Mouse (Mus musculus) forebrain, embryonic 13.5 days (tissue): Measurements from ENCODE around the gene Tmem169. TPM values are rescaled to one million over a fixed set of nuclear protein-coding genes. Genes with fewer than 3 reads are reported as not detected.
A peak's percentile ranks its signal among the peaks of the same experiment; 100 is the strongest.

Experiments used
- ATAC-seq: fragments of 200-750 bp; cut with Nextera tagmentation; 2 replicates; pipeline ENCODE4 v1.8.0; 2017
- H3K27ac ChIP-seq: fragments of 300-500 bp; sonication (generic); 2 replicates; pipeline ENCODE4 v1.5.1; 2015; ENCODE audit warnings: inconsistent platforms, mild to moderate bottlenecking, moderate library complexity
- H3K27me3 ChIP-seq: fragments of 300-500 bp; sonication (generic); 2 replicates; pipeline ENCODE4 v1.6.1; 2015; ENCODE audit warnings: mild to moderate bottlenecking, inconsistent platforms
- H3K36me3 ChIP-seq: fragments of 300-500 bp; sonication (generic); 2 replicates; pipeline ENCODE4 v1.6.1; 2015; ENCODE audit warnings: mild to moderate bottlenecking, inconsistent platforms; ENCODE audit not compliant: poor library complexity, severe bottlenecking
- H3K4me1 ChIP-seq: fragments of 300-500 bp; sonication (generic); 2 replicates; pipeline ENCODE4 v1.6.1; 2015; ENCODE audit warnings: inconsistent platforms
- H3K4me2 ChIP-seq: fragments of 300-500 bp; sonication (generic); 2 replicates; pipeline ENCODE4 v1.6.1; 2015; ENCODE audit warnings: inconsistent platforms, mild to moderate bottlenecking, moderate library complexity
- H3K4me3 ChIP-seq: fragments of 300-500 bp; sonication (generic); 2 replicates; pipeline ENCODE4 v1.5.1; 2015; ENCODE audit warnings: mild to moderate bottlenecking, inconsistent platforms
- H3K9ac ChIP-seq: fragments of 300-500 bp; sonication (generic); 2 replicates; pipeline ENCODE4 v1.6.1; 2015; ENCODE audit warnings: mild to moderate bottlenecking, inconsistent platforms
- H3K9me3 ChIP-seq: fragments of 300-500 bp; sonication (generic); replicated peaks from 2 replicates; pipeline ENCODE4 v1.6.1; 2016; ENCODE audit warnings: inconsistent platforms
- WGBS: fragments of 180-500 bp; shearing (Covaris S2); methylation state at CpG from one replicate; pipeline ENCODE4 v1.1.7; 2015; 5-methylcytosine and 5-hydroxymethylcytosine counted together
- polyA plus RNA-seq: library from polyadenylated mRNA; unstranded; fragments of >200 nt; fragmentation: Nextera tagmentation; extraction: Ambion mirVana; gene quantifications from 2 replicates; pipeline ENCODE4 v1.2.1, GENCODE M21; 2015

Tmem169 gene
- polyA plus RNA-seq, 1 experiment from 2014 or later = 28.1 TPM

DNA sequence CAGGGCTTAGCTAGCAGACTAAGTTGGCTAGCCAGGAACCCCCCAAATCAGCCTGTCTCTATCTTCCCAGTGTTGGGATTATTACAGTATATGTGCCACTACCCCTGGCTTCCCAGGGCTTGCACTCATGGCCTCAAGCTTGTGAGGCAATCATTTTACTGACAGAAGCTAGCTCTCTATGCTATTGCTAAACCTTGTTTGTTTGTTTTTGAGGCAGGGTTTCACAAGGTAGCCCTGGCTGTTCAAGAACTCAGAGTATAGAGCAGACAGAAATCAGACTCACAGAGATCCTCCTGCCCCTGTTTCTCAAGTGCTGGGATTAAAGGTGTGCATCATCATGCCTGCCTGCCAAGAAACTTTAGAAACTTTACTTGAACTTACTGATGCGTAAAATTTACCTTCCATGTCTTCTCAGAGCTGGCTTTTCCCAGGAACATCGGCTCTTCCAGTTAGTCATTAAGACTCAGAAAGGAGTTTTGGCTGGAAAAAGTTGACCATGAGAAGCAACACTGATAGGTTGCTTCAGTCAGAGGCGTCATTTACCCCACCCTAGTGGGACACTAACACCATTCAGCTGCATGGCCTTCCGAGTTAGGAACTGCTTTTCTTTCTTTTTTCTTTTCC is 4.5 kb downstream of the Tmem169 start:
- Histone ChIP-seq H3K36me3 (0 out of 2 replicates have a peak, but pooled peaks cover 4% of the 10 kb centered on the region), H3K4me1 (peaks cover 26% of the 10 kb centered on the region), H3K27ac (no peak overlapping the region), H3K4me2 (no peak overlapping the region), H3K4me3 (no peak overlapping the region), H3K9me3 (no peaks in the 10 kb centered on the region), H3K27me3 (no peaks in the 10 kb centered on the region), H3K9ac (no peak overlapping the region)
- 85% methylated on average over 4 of the region's 4 CpGs for WGBS
- ATAC-seq = no peak

DNA sequence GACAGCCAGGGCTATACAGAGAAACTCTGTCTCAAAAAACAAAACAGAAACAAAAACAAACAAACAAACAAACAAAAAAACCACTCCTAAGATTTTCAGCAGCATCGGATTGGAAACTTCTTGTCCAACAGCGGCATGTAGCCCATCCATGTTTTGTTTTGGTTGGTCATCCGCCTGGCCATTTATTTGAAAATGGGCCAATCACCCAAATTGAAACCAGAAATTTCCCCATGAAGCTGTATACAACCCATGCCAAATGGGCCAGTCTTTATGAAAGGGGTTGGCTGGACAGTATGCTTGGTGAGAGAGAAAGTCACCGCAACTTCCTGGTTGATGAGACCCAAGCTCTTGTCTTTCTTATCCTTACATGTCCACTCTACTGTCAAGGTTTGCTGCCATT is 6.7 kb downstream of the Tmem169 start:
- Histone ChIP-seq H3K36me3 (peaks cover 4% of the 10 kb centered on the region; the same call in 1 of the 2 replicates), H3K9ac (no peak overlapping the region), H3K4me2 (no peak overlapping the region), H3K27ac (no peak overlapping the region), H3K27me3 (no peaks in the 10 kb centered on the region), H3K9me3 (no peaks in the 10 kb centered on the region), H3K4me3 (no peak overlapping the region), H3K4me1 (peaks cover 17% of the 10 kb centered on the region)
- 95% methylated on average over 4 of the region's 4 CpGs for WGBS
- no peak for ATAC-seq

DNA sequence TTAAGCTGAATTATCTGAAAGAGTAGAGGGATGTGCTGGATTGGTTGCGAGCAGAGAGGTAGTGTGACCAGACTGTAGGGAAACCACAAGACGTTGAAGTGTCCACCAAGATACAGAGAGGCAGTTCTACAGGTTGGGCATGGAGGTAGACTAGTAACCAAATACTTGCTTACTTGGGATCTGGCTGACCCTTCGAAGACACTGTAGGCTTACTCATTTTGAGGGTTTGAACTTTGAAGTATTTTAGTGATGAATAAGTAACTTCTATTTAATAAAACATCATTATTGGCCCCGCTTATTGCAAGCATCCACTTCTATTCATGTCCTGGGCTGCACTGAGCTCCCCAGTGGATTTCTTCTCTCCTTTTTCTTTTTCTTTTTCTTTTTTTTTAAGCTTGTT is 7.3 kb downstream of the Tmem169 start:
- Histone ChIP-seq H3K4me1 (peaks cover 13% of the 10 kb centered on the region), H3K4me3 (no peak overlapping the region), H3K9ac (no peak overlapping the region), H3K4me2 (no peak overlapping the region), H3K36me3 (peaks cover 4% of the 10 kb centered on the region; the same call in 1 of the 2 replicates), H3K27me3 (no peaks in the 10 kb centered on the region), H3K27ac (no peak overlapping the region), H3K9me3 (no peaks in the 10 kb centered on the region)
- whole genome bisulfite sequencing = 92% methylated on average over 4 of the region's 4 CpGs
- no peak for ATAC-seq

DNA sequence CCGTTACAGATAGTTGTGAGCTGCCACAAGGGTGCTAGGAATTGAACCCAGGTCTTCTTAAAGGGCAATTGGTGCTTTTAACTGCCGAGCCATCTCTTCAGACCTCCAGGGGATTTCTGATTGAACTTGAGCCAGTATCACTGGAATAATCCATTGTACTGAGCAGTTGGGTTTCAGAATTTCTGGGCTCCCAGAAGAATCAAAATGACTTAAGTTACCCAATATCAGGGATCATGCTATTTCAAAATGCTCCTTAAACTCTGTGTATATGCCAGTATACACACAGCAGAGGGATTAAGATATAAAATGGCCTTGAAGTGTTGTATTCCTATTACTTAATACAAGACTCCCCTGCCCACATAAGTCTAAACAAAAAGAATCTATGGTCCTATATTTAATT is 7.8 kb downstream of the Tmem169 start:
- no peaks in the 10 kb centered on the region for H3K27me3 ChIP-seq
- 90% methylated on average over 2 of the region's 2 CpGs for WGBS
- no peak overlapping the region for H3K4me3 ChIP-seq
- no peaks in the 10 kb centered on the region for H3K9me3 ChIP-seq
- H3K27ac ChIP-seq = no peak overlapping the region
- no peak overlapping the region for H3K9ac ChIP-seq
- H3K4me1 ChIP-seq = peaks cover 8% of the 10 kb centered on the region
- no peak for ATAC-seq
- H3K4me2 ChIP-seq = no peak overlapping the region
- H3K36me3 ChIP-seq = peaks cover 4% of the 10 kb centered on the region; the same call in 1 of the 2 replicates

DNA sequence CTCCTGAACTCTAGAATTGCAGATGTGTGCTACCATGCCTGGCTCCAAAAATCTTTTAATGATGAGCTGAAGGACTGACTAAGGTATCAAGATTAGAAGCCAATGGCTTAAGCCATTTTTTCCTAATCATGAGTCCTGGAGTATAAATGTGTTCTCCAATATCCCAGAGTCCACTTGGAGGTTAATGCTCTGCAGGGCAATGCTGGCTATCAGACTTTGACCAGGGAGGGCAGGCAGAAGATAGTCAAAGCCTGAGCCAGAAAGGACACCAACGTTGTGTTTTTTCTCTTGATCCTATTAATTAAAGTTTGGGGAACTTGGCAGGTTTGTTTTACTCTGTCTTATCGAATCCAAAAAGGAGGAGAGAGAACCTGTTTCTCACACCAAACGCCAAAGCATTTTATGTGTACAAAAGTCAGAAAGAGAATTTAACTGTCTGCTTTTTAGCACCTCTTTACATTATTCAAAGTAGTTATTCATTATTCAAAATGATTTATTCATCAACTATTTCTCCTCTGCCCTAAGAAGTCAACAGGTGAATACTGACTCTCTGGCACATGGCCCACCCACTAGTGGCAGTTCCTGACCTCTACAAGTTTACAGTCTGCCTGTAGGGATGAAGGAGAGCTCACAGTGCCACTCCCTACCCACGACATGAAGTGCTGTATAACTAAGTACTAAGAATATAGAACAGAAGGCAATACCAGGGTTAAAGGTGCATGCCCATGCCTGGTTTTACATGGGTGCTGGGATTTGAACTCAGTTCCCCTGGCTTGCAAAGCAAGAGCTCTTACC is 9.9 kb downstream of the Tmem169 start:
- no peaks in the 10 kb centered on the region for H3K27me3 ChIP-seq
- no peak overlapping the region for H3K9ac ChIP-seq
- H3K27ac ChIP-seq = no peak overlapping the region
- no peak for ATAC-seq
- WGBS = 76% methylated on average over 4 of the region's 4 CpGs
- no peaks in the 10 kb centered on the region for H3K4me1 ChIP-seq
- H3K9me3 ChIP-seq = no peaks in the 10 kb centered on the region
- H3K4me3 ChIP-seq = no peak overlapping the region
- no peak overlapping the region for H3K4me2 ChIP-seq
- peaks cover 12% of the 10 kb centered on the region for H3K36me3 ChIP-seq

DNA sequence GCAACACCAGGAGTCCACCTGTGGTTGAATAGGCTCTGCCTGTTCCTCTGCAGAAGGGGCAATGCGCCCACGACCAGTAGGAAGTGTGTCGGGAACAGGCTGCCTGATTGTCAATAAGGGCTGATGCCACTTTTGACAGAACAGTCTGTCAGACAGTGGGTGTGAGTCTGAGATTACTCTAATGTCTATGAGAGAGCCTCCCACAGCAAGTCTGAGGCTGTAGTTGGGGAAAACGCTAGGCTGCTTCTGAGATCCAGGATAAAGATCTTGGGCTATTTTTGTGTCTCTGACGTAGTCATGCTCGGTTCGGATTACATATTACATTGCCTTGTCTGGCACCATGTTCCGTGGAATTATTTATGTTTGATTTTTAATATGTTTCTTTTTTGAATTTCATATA is 11.6 kb downstream of the Tmem169 start:
- WGBS = 88% methylated on average over 8 of the region's 8 CpGs
- no peak overlapping the region for H3K4me2 ChIP-seq
- no peaks in the 10 kb centered on the region for H3K9me3 ChIP-seq
- no peak overlapping the region for H3K9ac ChIP-seq
- no peaks in the 10 kb centered on the region for H3K4me1 ChIP-seq
- peaks cover 19% of the 10 kb centered on the region for H3K36me3 ChIP-seq
- H3K27me3 ChIP-seq = no peaks in the 10 kb centered on the region
- H3K4me3 ChIP-seq = no peak overlapping the region
- ATAC-seq = no peak
- H3K27ac ChIP-seq = no peak overlapping the region

DNA sequence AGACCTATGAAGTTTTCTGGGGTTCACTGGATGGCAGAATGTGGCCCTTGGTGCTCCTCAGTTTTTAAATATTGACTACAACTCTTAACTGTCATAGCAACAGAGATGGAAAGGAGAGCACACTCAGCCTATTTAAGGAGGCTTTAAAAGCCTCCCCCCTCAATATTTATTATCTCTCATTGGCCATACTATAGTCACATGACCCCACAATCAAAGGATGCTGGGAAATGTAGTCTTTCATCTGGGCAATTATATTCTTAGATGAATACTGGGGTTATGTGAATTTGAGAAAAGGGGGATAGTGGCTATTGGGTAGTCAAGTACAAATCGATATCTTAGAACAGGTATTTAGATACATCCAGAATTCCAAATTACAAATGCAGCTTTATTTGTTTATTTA is 17.7 kb downstream of the Tmem169 start:
- no peaks in the 10 kb centered on the region for H3K9me3 ChIP-seq
- H3K27me3 ChIP-seq = no peaks in the 10 kb centered on the region
- no peak overlapping the region for H3K4me3 ChIP-seq
- ATAC-seq = no peak
- H3K4me2 ChIP-seq = no peak overlapping the region
- no peak overlapping the region for H3K27ac ChIP-seq
- WGBS = 89% methylated on average over 1 of the region's 1 CpGs
- no peak overlapping the region for H3K9ac ChIP-seq
- peaks cover 8% of the 10 kb centered on the region; the same call in 1 of the 2 replicates for H3K4me1 ChIP-seq
- H3K36me3 ChIP-seq = peaks cover 26% of the 10 kb centered on the region

DNA sequence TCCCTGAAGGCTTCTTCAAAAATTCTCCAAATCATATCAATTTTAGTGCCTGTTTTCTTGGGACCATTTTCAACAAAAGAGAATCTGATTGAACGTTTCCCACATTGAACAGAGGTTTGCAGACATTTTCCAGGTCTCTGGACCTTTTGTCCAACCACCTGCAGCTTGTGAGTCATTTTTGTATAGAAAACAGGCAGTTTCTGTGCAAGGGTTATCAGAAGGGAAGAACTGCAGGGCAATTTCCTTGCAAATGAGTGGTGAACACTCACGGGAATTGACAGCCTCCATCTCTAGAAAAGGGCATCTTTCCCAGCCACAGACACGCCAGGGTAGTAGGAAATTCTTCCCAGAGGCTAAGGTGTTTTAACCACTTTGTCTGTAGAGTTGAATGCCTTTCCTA is 22.1 kb downstream of the Tmem169 start:
- Histone ChIP-seq H3K9me3 (no peaks in the 10 kb centered on the region), H3K36me3 (peaks cover 6% of the 10 kb centered on the region; the same call in 1 of the 2 replicates), H3K4me2 (peak overlapping the region; percentile 65), H3K4me1 (peaks cover 21% of the 10 kb centered on the region), H3K9ac (no peak overlapping the region), H3K27ac (no peak overlapping the region), H3K4me3 (no peak overlapping the region), H3K27me3 (no peaks in the 10 kb centered on the region)
- WGBS = 44% methylated on average over 3 of the region's 3 CpGs
- no peak for ATAC-seq

DNA sequence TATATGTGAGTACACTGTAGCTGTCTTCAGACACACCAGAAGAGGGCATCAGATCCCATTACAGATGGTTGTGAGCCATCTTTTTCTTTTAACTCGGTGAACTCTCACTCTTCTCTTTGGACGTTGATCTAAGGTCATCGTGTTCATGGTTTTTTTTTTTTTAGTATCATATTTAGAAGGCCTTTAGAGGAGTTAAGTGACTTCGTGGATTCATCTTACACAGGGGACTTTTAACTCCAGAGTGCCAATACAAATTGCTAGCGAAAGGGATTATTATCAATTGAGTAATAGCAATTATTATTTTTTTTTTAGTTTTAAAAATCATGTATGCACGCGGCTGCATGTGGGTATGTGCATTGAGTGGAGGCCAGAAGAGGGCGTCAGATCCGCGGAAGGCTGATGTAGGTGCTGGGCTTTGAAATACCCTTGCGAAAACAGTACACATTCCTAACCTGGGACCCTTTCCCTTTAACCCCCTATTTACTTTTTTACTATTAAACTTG is 22.6 kb downstream of the Tmem169 start:
- Histone ChIP-seq H3K9ac (peak overlapping the region; percentile 84), H3K27ac (peak overlapping the region; percentile 88), H3K4me2 (peak overlapping the region; percentile 65), H3K9me3 (no peaks in the 10 kb centered on the region), H3K4me1 (peaks cover 21% of the 10 kb centered on the region), H3K27me3 (no peaks in the 10 kb centered on the region), H3K36me3 (peaks cover 8% of the 10 kb centered on the region; the same call in 1 of the 2 replicates), H3K4me3 (peak overlapping the region; percentile 59)
- 3% methylated on average over 11 of the region's 11 CpGs for WGBS
- peak; percentile 90 for ATAC-seq

DNA sequence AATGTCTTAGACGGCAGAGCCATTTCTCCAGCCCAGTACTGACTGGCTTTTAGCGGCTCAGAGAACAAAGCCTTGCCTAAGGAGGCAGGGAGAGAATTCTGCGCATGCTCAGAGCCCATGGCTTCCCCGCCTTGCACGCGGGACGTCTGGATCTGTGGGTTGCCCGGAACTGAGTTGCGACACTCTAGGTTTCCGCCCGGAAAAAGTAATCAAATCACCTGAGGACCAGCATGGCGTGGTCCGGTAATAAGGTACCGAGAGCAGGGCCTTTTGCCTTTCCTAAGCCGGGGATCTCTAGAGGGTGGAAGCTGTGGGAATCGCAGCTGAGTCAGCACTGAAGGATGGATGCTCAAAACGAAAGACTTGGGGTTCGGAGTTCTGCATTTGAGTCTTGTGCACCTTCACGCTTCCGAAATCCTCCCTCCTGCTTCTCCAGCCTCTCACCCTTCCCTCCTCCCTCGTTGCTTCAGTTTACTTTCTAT is 23.2 kb downstream of the Tmem169 start, which contains the start of gene Xrcc5:
Gene Xrcc5, plus strand, starts transcription at position 105 of the 482 bp plus-strand sequence.
- Histone ChIP-seq H3K36me3 (peaks cover 12% of the 10 kb centered on the region), H3K4me2 (peak within 1 kb of the TSS; percentile 65), H3K9me3 (no peaks in the 10 kb centered on the region), H3K4me3 (peak within 1 kb of the TSS; percentile 59), H3K9ac (peak within 1 kb of the TSS; percentile 84), H3K27me3 (no peaks in the 10 kb centered on the region), H3K27ac (peak within 1 kb of the TSS; percentile 88), H3K4me1 (peaks cover 21% of the 10 kb centered on the region)
- peak; percentile 99 for ATAC-seq
- under 1% methylated on average over 21 of the region's 21 CpGs for WGBS

DNA sequence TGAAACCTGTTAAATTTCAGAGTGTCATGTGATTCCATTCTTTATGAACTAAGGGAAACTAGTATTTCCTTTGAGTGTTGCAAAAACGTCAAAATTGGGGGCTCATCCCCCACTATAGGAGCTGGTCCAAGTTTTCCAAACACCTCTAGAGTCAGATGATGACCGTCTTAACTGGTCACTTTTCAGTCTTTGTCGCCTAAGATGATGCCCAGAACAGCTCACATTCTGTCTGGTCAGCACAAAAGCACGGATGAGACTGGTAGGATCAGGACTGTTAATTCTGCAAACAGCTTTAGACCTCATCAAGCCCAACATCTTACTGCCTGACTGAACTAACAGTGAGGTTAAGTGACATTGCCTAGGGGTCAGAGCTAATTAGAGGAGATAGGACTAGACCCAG is 24.8 kb downstream of the Tmem169 start:
- H3K36me3 ChIP-seq = peaks cover 16% of the 10 kb centered on the region
- no peak overlapping the region for H3K27ac ChIP-seq
- H3K4me1 ChIP-seq = peaks cover 21% of the 10 kb centered on the region
- H3K27me3 ChIP-seq = no peaks in the 10 kb centered on the region
- H3K4me3 ChIP-seq = no peak overlapping the region
- H3K9ac ChIP-seq = no peak overlapping the region
- WGBS = 69% methylated on average over 4 of the region's 4 CpGs
- no peaks in the 10 kb centered on the region for H3K9me3 ChIP-seq
- no peak overlapping the region for H3K4me2 ChIP-seq
- ATAC-seq = no peak

DNA sequence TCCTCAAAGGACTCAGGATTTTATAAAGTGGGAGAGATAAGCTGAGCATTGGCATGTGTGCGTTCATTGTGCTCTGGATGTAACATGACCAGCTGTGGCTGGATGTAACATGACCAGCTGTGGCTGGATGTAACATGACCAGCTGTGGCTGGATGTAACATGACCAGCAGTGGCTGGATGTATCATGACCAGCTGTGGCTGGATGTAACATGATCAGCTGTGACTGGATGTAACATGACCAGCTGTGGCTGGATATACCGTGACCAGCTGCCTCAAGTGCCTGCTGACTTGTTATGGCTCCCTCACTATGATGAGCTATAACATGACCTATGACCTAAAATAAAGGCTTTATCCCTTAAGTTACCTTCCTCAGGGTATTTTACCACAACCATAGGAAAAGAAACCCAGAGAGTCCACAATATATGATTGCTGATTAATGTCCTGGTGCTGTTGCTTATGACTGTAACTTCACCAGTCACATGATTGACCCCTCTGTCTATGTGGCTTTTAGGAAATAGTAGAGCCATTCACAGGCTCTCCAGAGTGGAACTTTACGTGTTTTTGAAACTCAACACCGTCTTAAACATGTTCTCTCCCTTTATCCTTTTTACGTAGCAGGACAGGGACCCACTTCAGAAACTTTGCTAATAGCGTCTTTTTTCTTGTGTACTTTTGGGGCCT is 25.7 kb downstream of the Tmem169 start:
- WGBS = 65% methylated on average over 6 of the region's 6 CpGs
- no peak overlapping the region for H3K4me2 ChIP-seq
- H3K36me3 ChIP-seq = peaks cover 16% of the 10 kb centered on the region
- no peak overlapping the region for H3K4me3 ChIP-seq
- no peak for ATAC-seq
- H3K4me1 ChIP-seq = peaks cover 21% of the 10 kb centered on the region
- no peaks in the 10 kb centered on the region for H3K27me3 ChIP-seq
- no peak overlapping the region for H3K9ac ChIP-seq
- no peak overlapping the region for H3K27ac ChIP-seq
- no peaks in the 10 kb centered on the region for H3K9me3 ChIP-seq
